Mouse (Mus musculus): ENCODE measurements around the gene Tmem236. TPM values are rescaled to one million over a fixed set of nuclear protein-coding genes. Genes with fewer than 3 reads are reported as not detected.

The Tmem236 gene
- total RNA-seq, 2 experiments from 2014 or later, result 0.07 to 0.13 TPM

- DNase-seq, result no peak
Observed at GRCm38 (mm10) chr2:14249839-14250564, 75.7 kb downstream of the Tmem236 start.

GRCm38 (mm10) chr2:14251938-14252337 lies 77.6 kb downstream of the Tmem236 start:
- no peak for DNase-seq

- DNase-seq, result no peak
Observed at GRCm38 (mm10) chr2:14258345-14258850, 84.1 kb downstream of the Tmem236 start.

DNA sequence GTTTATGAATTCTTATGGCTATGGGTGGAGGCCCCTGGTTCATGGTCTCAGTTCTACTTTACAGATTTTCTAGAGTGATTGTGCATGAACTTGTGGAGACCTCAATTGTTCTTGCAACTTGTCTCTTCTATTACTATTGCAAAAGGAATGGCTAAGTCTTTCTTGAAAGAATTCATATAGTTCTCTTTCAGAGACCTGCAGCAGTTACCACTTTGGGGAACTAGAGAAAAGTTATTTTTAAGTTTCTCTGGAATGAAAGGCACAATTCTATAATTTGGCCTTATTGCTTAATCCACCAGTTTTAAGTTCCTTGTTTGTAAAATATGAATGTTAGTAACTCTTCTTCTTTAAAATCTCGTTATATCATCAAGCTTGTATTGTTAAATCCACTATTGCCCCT lies 87.8 kb downstream of the Tmem236 start:
- no peak for DNase-seq

DNA sequence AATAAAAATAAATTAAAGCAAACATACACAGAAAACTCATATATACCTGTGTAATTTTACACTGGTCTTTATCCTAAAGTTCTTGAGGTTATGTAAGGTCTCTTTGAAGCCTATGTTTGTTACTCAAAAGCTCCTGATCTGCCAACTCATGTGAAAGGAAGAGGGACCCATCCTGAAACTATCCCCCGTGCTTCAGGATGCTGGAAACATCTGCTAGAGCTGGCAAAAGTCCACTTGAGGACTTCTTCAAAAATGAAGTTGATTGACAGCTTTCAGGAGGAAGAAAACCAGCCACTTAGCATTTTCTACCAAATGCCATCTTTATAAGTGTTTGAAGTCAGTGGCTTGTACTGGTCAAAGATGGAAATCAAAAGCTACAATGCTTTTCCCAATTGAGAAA lies 94.8 kb downstream of the Tmem236 start:
- DNase-seq, result no peak

Small RNAs within 50 kb of the gene (microRNA-seq; reads per million reads assigned to microRNA genes)
- 7.2 reads per million, percentile 18 among the genes with 10 or more reads in this experiment for gene Mir511

Other genes with a start within 250 kb of the Tmem236 start
- gene Hacd1, start 118.4 kb upstream of the Tmem236 start, total RNA-seq (2021), result 10 to 100 TPM; 21.6 to 41.6 TPM
- 10 to 100 TPM; 49.1 to 59.1 TPM for gene Stam, start 100.4 kb upstream of the Tmem236 start, total RNA-seq (2021)
- gene Mrc1, start 54.9 kb downstream of the Tmem236 start, total RNA-seq (2021), result 10 to 100 TPM; 19.6 to 27.8 TPM
- under 1 TPM; 0.16 to 0.23 TPM for gene Slc39a12, start 213.8 kb downstream of the Tmem236 start, total RNA-seq (2021)

All from adrenal gland, postnatal 36 days (tissue).